In the genomic region with DNA sequence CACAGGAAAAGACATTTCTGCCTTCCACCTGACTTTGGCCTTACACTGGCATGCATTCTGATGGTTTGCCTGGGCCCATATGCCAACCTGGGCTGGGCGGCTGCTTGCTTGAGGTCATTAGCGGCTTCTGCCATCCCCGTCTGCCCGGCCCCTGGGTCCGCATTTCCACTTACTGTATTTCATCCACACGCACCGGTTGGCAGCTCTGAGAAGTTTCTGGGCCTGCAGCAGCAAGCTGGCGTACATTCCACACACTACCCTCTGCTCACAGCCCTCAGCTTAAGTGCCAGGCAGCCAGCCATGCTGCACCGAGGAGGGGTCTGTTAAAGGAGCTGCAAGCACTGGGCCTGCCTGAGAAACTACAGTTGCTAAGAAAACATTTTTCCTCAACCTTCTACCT, we compare ENCODE assay signal across 12 mouse cellular contexts. TPM values are rescaled to one million over a fixed set of nuclear protein-coding genes. Genes with fewer than 3 reads are reported as not detected.
DNase-seq lines count a peak whose midpoint lies in the region; ATAC-seq and TF ChIP-seq lines count a peak whose summit lies in the region.
"Had no signal": no experiment of that assay in that cellular context is flagged by ENCODE, and none has a peak within 500 bp of the region (broad histone marks: within the 10 kb centered on the region; RNA-seq: fewer than 3 reads in every experiment).

No protein-coding gene starts in this region.

- H3K9ac ChIP-seq in forebrain, embryonic 15.5 days (replicated peaks): no peak overlapping the region
- no peak overlapping the region for H3K9ac ChIP-seq in forebrain, embryonic 11.5 days (ENCODE audit: low read length)
- no peak overlapping the region for H3K9ac ChIP-seq in lung, postnatal 0 days (replicated peaks; ENCODE audit: low read depth)
- H3K9ac ChIP-seq in stomach, postnatal 0 days (ENCODE audit: low read length): no peak overlapping the region
- H3K9ac ChIP-seq: limb, embryonic 13.5 days had no signal

- TF ChIP-seq EP300 in lung, postnatal 0 days (IDR thresholded peaks at IDR 0.05): no peak
- TF ChIP-seq EP300 in stomach, postnatal 0 days (optimal IDR thresholded peaks at IDR 0.05): no peak

- no peak overlapping the region for H3K4me3 ChIP-seq in forebrain, embryonic 15.5 days
- H3K4me3 ChIP-seq in forebrain, embryonic 11.5 days (ENCODE audit: low read depth, low read length): no peak overlapping the region
- no peak overlapping the region for H3K4me3 ChIP-seq in lung, postnatal 0 days (ENCODE audit: low read depth, low read length)
- H3K4me3 ChIP-seq in stomach, postnatal 0 days (ENCODE audit: low read depth, low read length): no peak overlapping the region
- H3K4me3 ChIP-seq: limb, embryonic 13.5 days had no signal

- no peak for TF ChIP-seq CTCF in lung, postnatal 0 days (IDR thresholded peaks at IDR 0.05)
- TF ChIP-seq CTCF in stomach, postnatal 0 days (IDR thresholded peaks at IDR 0.05; ENCODE audit: low read depth): no peak

- no peaks in the 10 kb centered on the region for H3K27me3 ChIP-seq in forebrain, embryonic 15.5 days
- H3K27me3 ChIP-seq in forebrain, embryonic 11.5 days (ENCODE audit: control insufficient read depth, insufficient read depth, low read length): no peaks in the 10 kb centered on the region
- no peaks in the 10 kb centered on the region for H3K27me3 ChIP-seq in lung, postnatal 0 days (replicated peaks; ENCODE audit: insufficient read depth, low read length)
- H3K27me3 ChIP-seq in stomach, postnatal 0 days (ENCODE audit: control insufficient read depth, insufficient read depth, low read length): no peaks in the 10 kb centered on the region
- H3K27me3 ChIP-seq: limb, embryonic 13.5 days had no signal

- peak overlapping the region; percentile 41 for H3K27ac ChIP-seq in forebrain, embryonic 15.5 days (replicated peaks)
- H3K27ac ChIP-seq in forebrain, embryonic 11.5 days (ENCODE audit: low read depth, low read length): no peak overlapping the region
- H3K27ac ChIP-seq in lung, postnatal 0 days (ENCODE audit: low read length): no peak overlapping the region
- no peak overlapping the region for H3K27ac ChIP-seq in stomach, postnatal 0 days (replicated peaks)
- H3K27ac ChIP-seq: limb, embryonic 13.5 days had no signal

- ATAC-seq in forebrain, embryonic 15.5 days (replicated peaks): no peak; the same call in 1 of the 2 replicates
- no peak for ATAC-seq in forebrain, embryonic 11.5 days (replicated peaks; ENCODE audit: low FRiP score)
- peak; percentile 47; the same call in 1 of the 2 replicates for ATAC-seq in lung, postnatal 0 days
- ATAC-seq in stomach, postnatal 0 days (ENCODE audit: low FRiP score, low TSS enrichment): no peak

- peaks cover 16% of the 10 kb centered on the region for H3K4me1 ChIP-seq in forebrain, embryonic 15.5 days
- no peaks in the 10 kb centered on the region for H3K4me1 ChIP-seq in forebrain, embryonic 11.5 days (replicated peaks; ENCODE audit: control insufficient read depth, insufficient read depth, low read length)
- H3K4me1 ChIP-seq in lung, postnatal 0 days (ENCODE audit: insufficient read depth, low read depth, low read length): no peaks in the 10 kb centered on the region; the same call in 1 of the 2 replicates
- no peaks in the 10 kb centered on the region for H3K4me1 ChIP-seq in stomach, postnatal 0 days (replicated peaks; ENCODE audit: control insufficient read depth, insufficient read depth)

- WGBS in forebrain, embryonic 15.5 days: 60% methylated on average over 9 of the region's 9 CpGs
- 94% methylated on average over 9 of the region's 9 CpGs for WGBS in forebrain, embryonic 11.5 days
- WGBS in lung, postnatal 0 days: 61% methylated on average over 9 of the region's 9 CpGs
- WGBS in stomach, postnatal 0 days: 79% methylated on average over 9 of the region's 9 CpGs

- H3K4me2 ChIP-seq in forebrain, embryonic 15.5 days (replicated peaks): 0 out of 2 replicates have a peak overlapping the region, but pooled peaks have one; percentile 16
- H3K4me2 ChIP-seq in forebrain, embryonic 11.5 days (ENCODE audit: low read depth, low read length, severe bottlenecking): no peak overlapping the region
- no peak overlapping the region for H3K4me2 ChIP-seq in lung, postnatal 0 days (replicated peaks; ENCODE audit: low read depth, low read length)
- H3K4me2 ChIP-seq in stomach, postnatal 0 days (replicated peaks; ENCODE audit: low read depth): no peak overlapping the region
- H3K4me2 ChIP-seq: limb, embryonic 13.5 days had no signal

- DNase-seq in forebrain, embryonic 11.5 days (ENCODE audit: low spot score): no peak
- peak; percentile 25 for DNase-seq in lung, postnatal 0 days (ENCODE audit: low spot score)
- DNase-seq in lung, postnatal 36 days: no peak
- peak; percentile 51 to 57 for DNase-seq in cerebellum, postnatal 36 days
- peak; percentile 34 for DNase-seq in kidney, postnatal 10 days
- DNase-seq in stomach, postnatal 0 days (ENCODE audit: low spot score): no peak
- DNase-seq in spleen, postnatal 14 days (ENCODE audit: low spot score in 2 of 2): no peak
- DNase-seq: adrenal gland, postnatal 10 days; B cell, adult 2 months; midbrain, embryonic 14.5 days had no signal

- H3K36me3 ChIP-seq in forebrain, embryonic 15.5 days: no peaks in the 10 kb centered on the region
- no peaks in the 10 kb centered on the region for H3K36me3 ChIP-seq in forebrain, embryonic 11.5 days (ENCODE audit: control insufficient read depth, insufficient read depth, low read length)
- no peaks in the 10 kb centered on the region for H3K36me3 ChIP-seq in lung, postnatal 0 days (ENCODE audit: insufficient read depth, low read length)
- no peaks in the 10 kb centered on the region for H3K36me3 ChIP-seq in stomach, postnatal 0 days (ENCODE audit: control insufficient read depth, insufficient read depth, low read length)
- H3K36me3 ChIP-seq: limb, embryonic 13.5 days had no signal

- H3K9me3 ChIP-seq in forebrain, embryonic 15.5 days: no peaks in the 10 kb centered on the region
- no peaks in the 10 kb centered on the region for H3K9me3 ChIP-seq in forebrain, embryonic 11.5 days (ENCODE audit: control insufficient read depth, low read length)
- no peaks in the 10 kb centered on the region for H3K9me3 ChIP-seq in lung, postnatal 0 days (ENCODE audit: low read length)
- no peaks in the 10 kb centered on the region for H3K9me3 ChIP-seq in stomach, postnatal 0 days (ENCODE audit: control insufficient read depth, low read length)
- H3K9me3 ChIP-seq: limb, embryonic 13.5 days had no signal

RNA-seq across cellular contexts. Expression of gene Arhgef11, which starts 13.5 kb away (rescaled TPM):
- 22.7 and 23.6 TPM in 2 replicates for polyA plus RNA-seq in forebrain, embryonic 15.5 days (2015; fragmentation: Nextera tagmentation; extraction: Ambion mirVana)
- 17.3 and 20.1 TPM in 2 replicates for polyA plus RNA-seq in forebrain, embryonic 11.5 days (2014; fragmentation: Nextera tagmentation; extraction: Ambion mirVana)
- 9.8 and 10.7 TPM in 2 replicates for polyA plus RNA-seq in lung, postnatal 0 days (2015; fragmentation: Nextera tagmentation; extraction: Ambion mirVana)
- 5.9 and 6.1 TPM in 2 replicates for polyA plus RNA-seq in stomach, postnatal 0 days (2015; fragmentation: Nextera tagmentation; extraction: Ambion mirVana)

Comparison
In these comparisons a context has a peak if more than half of its experiments do, and no peak if none do; other contexts are left out.
1. DNase-seq: peak in lung, postnatal 0 days (single experiment), cerebellum, postnatal 36 days (2 of 2) and kidney, postnatal 10 days (single experiment); none in forebrain, embryonic 11.5 days (single experiment), lung, postnatal 36 days (single experiment), stomach, postnatal 0 days (single experiment) and spleen, postnatal 14 days (0 of 2).